Mouse (Mus musculus) lung, postnatal 0 days (tissue): ENCODE measurements around the gene Brd7.

Source experiments
- CTCF ChIP-seq: IDR thresholded peaks from 2 replicates; pipeline ENCODE4 v1.5.1; 2016; ENCODE audit warnings: antibody characterized with exemption, mild to moderate bottlenecking
- EP300 ChIP-seq: IDR thresholded peaks from 2 replicates; pipeline ENCODE4 v1.6.1; 2016; ENCODE audit warnings: antibody characterized with exemption, mild to moderate bottlenecking, control low read depth

- TF ChIP-seq CTCF (no peak), EP300 (no peak)
Measured at GRCm38 (mm10) chr8:88305814-88306213, 56.2 kb downstream of the Brd7 start.
